Mouse (Mus musculus) olfactory bulb, adult 2 months (tissue): ENCODE measurements at regions not wholly inside any gene's neighbourhood (a gene's known extent, or its start where the extent isn't known, plus 50 kb on each side); places are given as distances from the start of the nearest gene placed in this dataset.

ENCODE experiments used
- CTCF ChIP-seq: fragments of 200-500 bp; IDR thresholded peaks from 2 replicates; pipeline ENCODE4 v1.5.1; 2012; ENCODE audit warnings: low read depth, mild to moderate bottlenecking, low read length, moderate library complexity; ENCODE audit not compliant: insufficient read depth
- POLR2A ChIP-seq: fragments of 200-500 bp; IDR thresholded peaks from 2 replicates; pipeline ENCODE4 v1.6.1; 2012; ENCODE audit warnings: mild to moderate bottlenecking, low read depth, low read length, moderate library complexity; ENCODE audit not compliant: insufficient read depth

- no peak for TF ChIP-seq CTCF
- no peak for TF ChIP-seq POLR2A
These were observed 730.8 kb downstream of the Mecom start for GRCm38 (mm10) chr3:29816964-29817363.
